Mouse (Mus musculus) brain, adult 2 months (tissue): ENCODE data around the gene Olfr561.

Experiments used
- DNase-seq: peaks from one replicate; pipeline ENCODE4 v3.0.0; 2011; ENCODE audit warnings: low read depth, low spot score

Olfr561 gene

DNA sequence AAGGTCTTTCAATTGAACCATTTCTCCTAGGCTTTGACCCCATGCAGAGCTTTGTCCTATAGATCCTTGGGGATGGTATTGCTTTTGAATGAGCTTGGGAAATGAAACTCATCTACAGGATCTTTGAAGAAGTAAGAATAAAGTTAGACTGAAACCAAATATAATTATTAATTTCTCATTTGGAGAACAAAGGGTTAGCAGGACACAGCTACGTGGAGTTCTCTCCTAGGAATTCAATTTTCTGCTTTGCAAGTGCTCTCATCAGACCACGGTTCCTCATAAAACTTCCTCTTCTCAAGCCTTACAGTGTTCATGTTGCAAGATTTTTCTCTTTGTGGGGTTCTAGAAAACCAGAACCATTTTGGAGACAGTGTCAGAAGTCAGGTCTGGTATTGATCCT is at the start of gene Olfr561:
Gene Olfr561, plus strand, starts transcription at position 301 of the 400 bp plus-strand sequence.
- DNase-seq: no peak

DNA sequence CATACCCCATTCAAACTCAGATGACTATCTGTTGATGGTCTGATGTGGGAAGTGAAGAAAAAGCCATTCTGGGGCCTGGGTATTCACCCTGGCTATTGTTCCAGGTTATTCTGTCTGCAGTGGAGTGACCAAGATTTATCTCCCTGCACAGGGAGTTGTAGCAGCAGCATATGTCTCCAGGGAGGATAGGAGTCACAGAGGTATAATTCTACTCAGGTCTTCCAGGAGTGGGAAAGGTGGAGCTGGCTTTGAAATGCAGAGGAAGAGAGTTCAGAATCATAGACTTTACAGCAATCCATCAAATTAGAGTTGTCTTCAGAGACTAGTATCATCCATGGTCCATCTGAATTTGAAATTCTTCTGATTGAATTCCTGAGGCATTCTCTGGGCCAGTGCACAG is 43.6 kb upstream of the Olfr561 start, which contains the start of gene Olfr559:
Gene Olfr559, minus strand, starts transcription at position 101 of the 400 bp plus-strand sequence.
- DNase-seq: no peak

DNA sequence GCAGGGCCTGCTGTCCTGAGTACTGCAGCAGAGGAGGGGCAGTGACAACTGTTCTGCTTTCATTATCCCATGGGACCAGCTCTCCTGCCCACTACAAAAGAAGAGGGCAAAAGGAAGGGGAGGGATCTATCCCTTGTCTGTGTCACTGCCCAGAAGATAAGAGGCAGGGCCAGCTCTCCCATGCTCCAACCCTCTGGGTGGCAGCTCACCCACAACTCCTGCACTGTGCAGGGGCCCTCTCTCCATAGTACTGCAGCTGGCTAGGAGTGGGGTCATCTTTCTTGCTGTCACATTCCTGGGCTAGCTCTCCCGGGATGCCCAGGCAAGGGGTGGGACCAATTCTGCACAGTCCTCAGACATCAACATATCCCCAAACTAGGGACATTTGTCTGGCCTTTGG is 37.2 kb upstream of the Olfr561 start:
- no peak for DNase-seq

DNA sequence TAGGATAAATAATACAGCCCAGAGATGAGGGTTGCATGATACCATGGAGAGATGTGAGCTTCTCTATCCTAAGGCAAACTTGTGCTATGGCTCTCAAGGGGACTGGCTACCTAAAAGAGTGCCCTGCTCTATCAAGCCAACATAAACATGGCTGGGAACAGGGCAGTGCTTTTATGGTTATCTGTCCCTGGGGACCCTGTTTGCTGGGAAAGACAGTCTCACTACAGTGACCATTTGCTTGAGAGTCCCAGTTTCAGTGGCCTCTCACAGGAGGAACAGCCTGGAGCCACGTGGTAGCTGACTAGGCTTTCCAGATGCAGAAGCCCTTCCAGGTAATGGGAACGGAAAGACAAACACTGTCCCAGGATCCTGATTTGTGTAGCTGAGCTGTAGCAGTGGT is 33.3 kb upstream of the Olfr561 start:
- no peak for DNase-seq

DNA sequence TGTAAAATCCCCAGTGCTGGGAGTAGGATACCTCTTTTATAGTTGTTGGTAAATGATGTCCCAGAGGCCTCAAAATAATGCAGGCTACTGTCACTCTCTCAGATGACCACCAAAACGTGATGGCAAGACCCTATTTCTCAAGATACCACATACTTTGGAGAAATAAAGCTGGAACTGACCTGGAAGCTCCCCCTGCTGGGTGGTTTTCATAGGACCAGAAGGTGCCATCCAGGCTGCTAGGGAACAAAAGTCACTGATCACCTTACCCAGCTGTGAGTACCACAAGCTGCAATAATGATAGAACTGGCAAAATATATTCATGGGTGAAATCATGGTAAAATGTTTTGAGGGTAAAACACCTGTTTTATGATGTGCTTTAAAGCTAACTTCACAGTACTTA is 18.9 kb upstream of the Olfr561 start:
- peak; percentile 1 for DNase-seq

DNA sequence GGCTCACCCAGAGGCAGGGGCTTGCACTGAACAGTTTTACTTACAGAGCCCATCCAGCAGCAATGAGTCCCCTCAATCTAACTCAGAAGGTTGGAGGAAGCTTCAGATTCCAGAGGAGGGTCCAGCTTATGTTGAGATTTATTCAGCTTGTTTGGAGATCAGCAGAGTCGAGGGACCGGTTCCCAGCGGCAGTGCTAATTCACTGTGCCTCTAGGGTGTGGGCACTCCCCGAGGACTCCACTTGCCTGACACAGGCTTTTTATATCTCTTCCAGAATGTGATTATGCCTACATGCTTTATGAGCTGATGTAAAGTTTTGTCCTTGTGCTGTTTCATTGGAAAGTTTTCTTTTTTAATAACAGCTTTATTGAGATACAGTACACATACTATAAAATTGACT is 11.8 kb upstream of the Olfr561 start, which contains the start of the genes Olfr560 and Olfr78:
Gene Olfr560, minus strand, starts transcription at position 101 of the 400 bp plus-strand sequence.
Gene Olfr78, minus strand, starts transcription at position 206 of the 400 bp plus-strand sequence.
- no peak for DNase-seq

DNA sequence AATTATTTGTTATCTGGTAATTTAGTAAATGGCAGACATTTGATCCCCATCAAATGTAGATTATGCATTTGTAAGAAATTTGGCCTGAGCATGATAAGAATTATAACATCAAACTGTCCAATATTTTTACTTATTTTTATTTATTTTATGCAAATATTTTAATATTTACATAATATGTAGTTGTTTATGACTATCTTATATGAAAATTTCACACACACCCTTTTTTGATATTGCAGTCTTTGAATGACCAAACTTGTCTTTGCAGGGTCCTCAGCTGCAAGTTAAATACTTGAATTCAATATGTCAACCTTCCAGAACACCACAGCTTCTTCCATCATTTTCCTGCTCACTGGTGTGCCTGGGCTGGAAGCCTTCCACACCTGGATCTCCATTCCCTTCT is 32.2 kb downstream of the Olfr561 start, which contains the start of gene Olfr564:
Gene Olfr564, plus strand, starts transcription at position 301 of the 400 bp plus-strand sequence.
- no peak for DNase-seq
